Mouse (Mus musculus): ENCODE measurements around the gene Cd164. TPM values are rescaled to one million over a fixed set of nuclear protein-coding genes. Genes with fewer than 3 reads are reported as not detected.

Cd164 gene
- 112 and 116 TPM in 2 replicates for polyA plus RNA-seq (2015; fragmentation: Nextera tagmentation; extraction: Ambion mirVana)

GRCm38 (mm10) chr10:41518981-41519618 is at the start of gene Cd164:
Gene Cd164, plus strand, starts transcription at chr10:41519414.
- Histone ChIP-seq H3K4me1 (replicated peaks; ENCODE audit: control insufficient read depth, insufficient read depth) (no peaks in the 10 kb centered on the region), H3K27me3 (ENCODE audit: control insufficient read depth, insufficient read depth, low read length) (no peaks in the 10 kb centered on the region), H3K27ac (replicated peaks) (peak within 1 kb of the TSS; percentile 98), H3K4me3 (ENCODE audit: low read depth, low read length) (peak within 1 kb of the TSS; percentile 92), H3K9ac (ENCODE audit: low read length) (peak within 1 kb of the TSS; percentile 96), H3K4me2 (replicated peaks; ENCODE audit: low read depth) (peak within 1 kb of the TSS; percentile 65), H3K9me3 (ENCODE audit: control insufficient read depth, low read length) (no peaks in the 10 kb centered on the region), H3K36me3 (ENCODE audit: control insufficient read depth, insufficient read depth, low read length) (no peaks in the 10 kb centered on the region)
- WGBS, result under 1% methylated on average over 63 of the region's 69 CpGs
- TF ChIP-seq CTCF (IDR thresholded peaks at IDR 0.05; ENCODE audit: low read depth), result peak; percentile 6; the same call in 1 of the 2 replicates
- peak; percentile 63 for TF ChIP-seq EP300 (optimal IDR thresholded peaks at IDR 0.05)
- DNase-seq (ENCODE audit: low spot score) (peak; percentile 94), ATAC-seq (ENCODE audit: low FRiP score, low TSS enrichment) (peak; percentile 94)

GRCm38 (mm10) chr10:41470693-41471092 is 48.5 kb upstream of the Cd164 start:
- Histone ChIP-seq H3K4me2 (replicated peaks; ENCODE audit: low read depth) (no peak overlapping the region), H3K36me3 (ENCODE audit: control insufficient read depth, insufficient read depth, low read length) (no peaks in the 10 kb centered on the region), H3K4me1 (replicated peaks; ENCODE audit: control insufficient read depth, insufficient read depth) (0 out of 2 replicates have a peak, but pooled peaks cover 3% of the 10 kb centered on the region), H3K4me3 (ENCODE audit: low read depth, low read length) (no peak overlapping the region), H3K9me3 (ENCODE audit: control insufficient read depth, low read length) (no peaks in the 10 kb centered on the region), H3K27me3 (ENCODE audit: control insufficient read depth, insufficient read depth, low read length) (no peaks in the 10 kb centered on the region), H3K27ac (replicated peaks) (no peak overlapping the region), H3K9ac (ENCODE audit: low read length) (no peak overlapping the region)
- ATAC-seq (ENCODE audit: low FRiP score, low TSS enrichment) (no peak), DNase-seq (ENCODE audit: low spot score) (no peak)
- 86% methylated on average over 3 of the region's 3 CpGs for WGBS
- TF ChIP-seq CTCF (IDR thresholded peaks at IDR 0.05; ENCODE audit: low read depth), result no peak
- no peak for TF ChIP-seq EP300 (optimal IDR thresholded peaks at IDR 0.05)

GRCm38 (mm10) chr10:41472534-41472933 is 46.7 kb upstream of the Cd164 start:
- TF ChIP-seq EP300 (optimal IDR thresholded peaks at IDR 0.05), result no peak
- ATAC-seq (ENCODE audit: low FRiP score, low TSS enrichment), result no peak
- DNase-seq (ENCODE audit: low spot score), result no peak

GRCm38 (mm10) chr10:41472962-41473481 is 46.2 kb upstream of the Cd164 start:
- H3K9ac ChIP-seq (ENCODE audit: low read length), result no peak overlapping the region
- 76% methylated on average over 5 of the region's 5 CpGs for WGBS
- DNase-seq (ENCODE audit: low spot score) (no peak), ATAC-seq (ENCODE audit: low FRiP score, low TSS enrichment) (no peak)
- H3K4me3 ChIP-seq (ENCODE audit: low read depth, low read length), result no peak overlapping the region
- no peaks in the 10 kb centered on the region for H3K9me3 ChIP-seq (ENCODE audit: control insufficient read depth, low read length)
- H3K27ac ChIP-seq (replicated peaks), result 0 out of 2 replicates have a peak overlapping the region, but pooled peaks have one; percentile 24
- no peaks in the 10 kb centered on the region for H3K27me3 ChIP-seq (ENCODE audit: control insufficient read depth, insufficient read depth, low read length)
- H3K4me2 ChIP-seq (replicated peaks; ENCODE audit: low read depth), result no peak overlapping the region
- TF ChIP-seq EP300 (optimal IDR thresholded peaks at IDR 0.05) (no peak), CTCF (IDR thresholded peaks at IDR 0.05; ENCODE audit: low read depth) (no peak)
- H3K4me1 ChIP-seq (replicated peaks; ENCODE audit: control insufficient read depth, insufficient read depth), result 0 out of 2 replicates have a peak, but pooled peaks cover 3% of the 10 kb centered on the region
- H3K36me3 ChIP-seq (ENCODE audit: control insufficient read depth, insufficient read depth, low read length), result no peaks in the 10 kb centered on the region

More at GRCm38 (mm10) chr10:41472534-41472933, 46.7 kb upstream of the Cd164 start:
- H3K4me3 ChIP-seq (ENCODE audit: low read depth, low read length), result no peak overlapping the region
- H3K4me1 ChIP-seq (replicated peaks; ENCODE audit: control insufficient read depth, insufficient read depth), result 0 out of 2 replicates have a peak, but pooled peaks cover 3% of the 10 kb centered on the region
- H3K4me2 ChIP-seq (replicated peaks; ENCODE audit: low read depth), result no peak overlapping the region
- no peak overlapping the region for H3K27ac ChIP-seq (replicated peaks)
- no peaks in the 10 kb centered on the region for H3K27me3 ChIP-seq (ENCODE audit: control insufficient read depth, insufficient read depth, low read length)
- H3K9ac ChIP-seq (ENCODE audit: low read length), result no peak overlapping the region
- no peaks in the 10 kb centered on the region for H3K36me3 ChIP-seq (ENCODE audit: control insufficient read depth, insufficient read depth, low read length)
- no peaks in the 10 kb centered on the region for H3K9me3 ChIP-seq (ENCODE audit: control insufficient read depth, low read length)

- H3K27ac ChIP-seq (replicated peaks), result peak overlapping the region; percentile 74
- ATAC-seq (ENCODE audit: low FRiP score, low TSS enrichment), result no peak
- WGBS, result 47% methylated on average over 6 of the region's 6 CpGs
Observed at GRCm38 (mm10) chr10:41473782-41474468, 45.3 kb upstream of the Cd164 start.

More at GRCm38 (mm10) chr10:41473782-41474468, 45.3 kb upstream of the Cd164 start:
- Histone ChIP-seq H3K4me1 (replicated peaks; ENCODE audit: control insufficient read depth, insufficient read depth) (0 out of 2 replicates have a peak, but pooled peaks cover 3% of the 10 kb centered on the region), H3K36me3 (ENCODE audit: control insufficient read depth, insufficient read depth, low read length) (no peaks in the 10 kb centered on the region), H3K9ac (ENCODE audit: low read length) (no peak overlapping the region), H3K4me3 (ENCODE audit: low read depth, low read length) (no peak overlapping the region), H3K4me2 (replicated peaks; ENCODE audit: low read depth) (no peak overlapping the region), H3K9me3 (ENCODE audit: control insufficient read depth, low read length) (no peaks in the 10 kb centered on the region), H3K27me3 (ENCODE audit: control insufficient read depth, insufficient read depth, low read length) (no peaks in the 10 kb centered on the region)
- DNase-seq (ENCODE audit: low spot score), result peak; percentile 47
- no peak for TF ChIP-seq EP300 (optimal IDR thresholded peaks at IDR 0.05)
- no peak for TF ChIP-seq CTCF (IDR thresholded peaks at IDR 0.05; ENCODE audit: low read depth)

Data from stomach, postnatal 0 days (tissue).